Mouse (Mus musculus) lung, embryonic 16.5 days (tissue): ENCODE results near the gene Dhx58. TPM values are rescaled to one million over a fixed set of nuclear protein-coding genes. Genes with fewer than 3 reads are reported as not detected.

Source experiments
- ATAC-seq: fragments of 200-750 bp; cut with Nextera tagmentation; 2 replicates; pipeline ENCODE4 v1.8.0; 2017; ENCODE audit warnings: low read depth, mild to moderate bottlenecking, moderate library complexity
- H3K27ac ChIP-seq: fragments of 300-500 bp; sonication (generic); 2 replicates; pipeline ENCODE4 v1.5.1; 2014; ENCODE audit warnings: mild to moderate bottlenecking, control low read depth, low read length
- H3K27me3 ChIP-seq: fragments of 300-500 bp; sonication (generic); 2 replicates; pipeline ENCODE4 v1.6.1; 2014; ENCODE audit warnings: low read depth, low read length, mixed read lengths; ENCODE audit not compliant: control insufficient read depth, insufficient read depth
- H3K36me3 ChIP-seq: fragments of 300-500 bp; sonication (generic); 2 replicates; pipeline ENCODE4 v1.6.1; 2014; ENCODE audit warnings: low read length; ENCODE audit not compliant: control insufficient read depth, insufficient read depth
- H3K4me1 ChIP-seq: fragments of 300-500 bp; sonication (generic); replicated peaks from 2 replicates; pipeline ENCODE4 v1.6.1; 2014; ENCODE audit warnings: low read length, mixed read lengths; ENCODE audit not compliant: control insufficient read depth, insufficient read depth
- H3K4me2 ChIP-seq: fragments of 300-500 bp; sonication (generic); 2 replicates; pipeline ENCODE4 v1.6.1; 2014; ENCODE audit warnings: low read depth, low read length, control low read depth
- H3K4me3 ChIP-seq: fragments of 300-500 bp; sonication (generic); 2 replicates; pipeline ENCODE4 v1.5.1; 2014; ENCODE audit warnings: mild to moderate bottlenecking, low read length, control low read depth
- H3K9ac ChIP-seq: fragments of 300-500 bp; sonication (generic); 2 replicates; pipeline ENCODE4 v1.6.1; 2014; ENCODE audit warnings: low read length, control low read depth
- H3K9me3 ChIP-seq: fragments of 300-500 bp; sonication (generic); 2 replicates; pipeline ENCODE4 v1.6.1; 2016; ENCODE audit warnings: low read length; ENCODE audit not compliant: control insufficient read depth
- WGBS: fragments of 180-500 bp; shearing (Covaris S2); extraction: QIAGEN DNeasy Blood & Tissue Kit; methylation state at CpG from one replicate; pipeline ENCODE4 v1.1.7; 2014; 5-methylcytosine and 5-hydroxymethylcytosine counted together
- polyA plus RNA-seq: library from polyadenylated mRNA; unstranded; fragments of >200 nt; fragmentation: Nextera tagmentation; extraction: Ambion mirVana; gene quantifications from 2 replicates; pipeline ENCODE4 v1.2.1, GENCODE M21; 2015

Dhx58 gene
- polyA plus RNA-seq, 1 experiment from 2014 or later = 2.9 TPM

DNA sequence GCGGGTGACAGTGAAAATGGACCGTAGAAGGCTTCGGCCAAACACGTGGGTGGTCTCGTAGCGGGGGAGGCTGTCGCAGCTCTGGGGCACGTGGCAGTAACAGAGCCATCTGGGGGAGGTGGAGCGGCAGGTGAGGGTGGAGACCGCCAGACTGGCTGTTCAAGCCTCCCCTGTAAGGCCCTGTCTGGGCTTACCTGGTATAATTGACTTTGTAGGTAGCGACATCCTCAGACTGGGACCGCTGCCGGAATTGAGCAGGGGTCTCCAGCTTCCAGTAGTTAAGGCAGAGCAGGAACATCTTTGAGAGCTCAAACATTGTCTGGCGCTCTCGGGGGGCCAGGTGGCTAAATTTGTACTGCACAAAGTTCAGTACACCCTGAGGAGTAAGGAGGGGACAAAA is 6.5 kb upstream of the Dhx58 start:
- no peak overlapping the region for H3K4me3 ChIP-seq
- no peak overlapping the region for H3K27ac ChIP-seq
- peaks cover 26% of the 10 kb centered on the region for H3K4me1 ChIP-seq
- H3K9ac ChIP-seq = no peak overlapping the region
- 91% methylated on average over 15 of the region's 15 CpGs for WGBS
- H3K36me3 ChIP-seq = peaks cover 25% of the 10 kb centered on the region
- no peaks in the 10 kb centered on the region for H3K27me3 ChIP-seq
- H3K9me3 ChIP-seq = no peaks in the 10 kb centered on the region
- no peak for ATAC-seq
- no peak overlapping the region for H3K4me2 ChIP-seq

DNA sequence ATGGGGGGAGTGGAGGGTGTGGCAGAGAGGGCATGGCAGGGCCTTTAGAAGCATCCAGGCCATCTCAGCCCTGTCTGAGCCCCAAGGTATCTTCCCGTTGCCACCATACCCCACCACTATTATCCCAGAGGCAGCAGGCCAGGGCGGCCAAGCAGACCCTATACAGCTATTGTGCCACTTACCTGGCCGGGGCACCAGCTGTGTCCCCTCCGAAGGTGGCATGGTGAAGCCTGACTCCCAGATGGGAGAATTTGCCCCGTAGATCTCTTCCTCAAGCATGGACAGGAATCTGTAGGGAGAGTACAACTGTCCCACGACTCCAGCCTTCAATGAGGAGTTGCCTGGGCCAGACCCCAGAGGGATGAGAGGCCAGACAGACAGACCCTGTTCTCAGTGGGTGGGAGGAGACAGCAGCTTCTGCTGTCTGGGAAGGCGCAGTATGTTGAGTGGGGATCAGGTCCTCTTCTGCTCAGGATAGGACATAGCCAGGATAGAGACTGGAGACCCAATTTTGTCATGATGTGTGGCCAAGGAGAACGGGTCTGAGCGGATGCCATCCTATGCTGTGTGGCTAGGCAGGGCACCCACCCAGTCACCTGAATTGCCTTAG is 5.2 kb upstream of the Dhx58 start:
- WGBS = 94% methylated on average over 9 of the region's 9 CpGs

DNA sequence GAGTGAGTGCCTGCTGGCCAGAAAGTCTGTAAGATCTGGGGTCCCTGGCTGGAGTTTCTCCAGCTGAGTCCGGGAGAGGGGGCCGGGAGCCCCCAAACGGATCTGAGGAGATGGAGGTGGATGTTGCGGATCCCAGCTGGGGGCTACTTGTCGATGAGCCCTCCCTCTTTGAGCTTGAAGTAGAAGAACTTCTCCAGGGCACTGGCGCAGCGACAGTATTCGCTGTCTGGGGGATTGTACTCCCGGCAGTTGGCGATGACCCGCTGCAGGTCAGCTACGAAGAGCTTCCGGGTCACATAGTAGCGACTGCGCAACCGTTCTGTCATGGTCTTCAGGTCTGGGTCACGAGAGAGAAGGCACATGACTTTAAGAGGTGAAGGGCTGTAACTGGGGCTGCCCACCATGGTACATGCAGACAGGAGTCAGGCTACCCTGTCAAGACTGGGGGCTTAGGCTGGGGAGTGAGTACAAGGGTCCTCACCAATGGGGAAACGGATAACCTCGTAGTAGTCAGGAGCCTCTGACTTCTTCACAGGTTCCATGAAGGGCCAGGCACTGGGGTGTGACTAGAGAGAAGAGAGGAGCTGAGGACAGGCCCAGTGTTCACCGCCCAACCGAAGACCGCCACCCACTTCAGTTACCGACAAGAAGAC is 1.1 kb upstream of the Dhx58 start:
- no peak overlapping the region for H3K4me2 ChIP-seq
- H3K27me3 ChIP-seq = no peaks in the 10 kb centered on the region
- no peaks in the 10 kb centered on the region for H3K9me3 ChIP-seq
- H3K27ac ChIP-seq = no peak overlapping the region
- ATAC-seq = no peak
- H3K4me1 ChIP-seq = peaks cover 6% of the 10 kb centered on the region
- H3K36me3 ChIP-seq = peaks cover 23% of the 10 kb centered on the region
- no peak overlapping the region for H3K9ac ChIP-seq
- no peak overlapping the region for H3K4me3 ChIP-seq
- 89% methylated on average over 23 of the region's 23 CpGs for WGBS

More for the DNA sequence above, 5.2 kb upstream of the Dhx58 start:
- ATAC-seq = no peak
- no peak overlapping the region for H3K4me2 ChIP-seq
- no peaks in the 10 kb centered on the region for H3K9me3 ChIP-seq
- H3K27me3 ChIP-seq = no peaks in the 10 kb centered on the region
- H3K4me3 ChIP-seq = no peak overlapping the region
- peaks cover 23% of the 10 kb centered on the region for H3K36me3 ChIP-seq
- H3K4me1 ChIP-seq = peaks cover 26% of the 10 kb centered on the region
- H3K9ac ChIP-seq = no peak overlapping the region
- H3K27ac ChIP-seq = no peak overlapping the region

DNA sequence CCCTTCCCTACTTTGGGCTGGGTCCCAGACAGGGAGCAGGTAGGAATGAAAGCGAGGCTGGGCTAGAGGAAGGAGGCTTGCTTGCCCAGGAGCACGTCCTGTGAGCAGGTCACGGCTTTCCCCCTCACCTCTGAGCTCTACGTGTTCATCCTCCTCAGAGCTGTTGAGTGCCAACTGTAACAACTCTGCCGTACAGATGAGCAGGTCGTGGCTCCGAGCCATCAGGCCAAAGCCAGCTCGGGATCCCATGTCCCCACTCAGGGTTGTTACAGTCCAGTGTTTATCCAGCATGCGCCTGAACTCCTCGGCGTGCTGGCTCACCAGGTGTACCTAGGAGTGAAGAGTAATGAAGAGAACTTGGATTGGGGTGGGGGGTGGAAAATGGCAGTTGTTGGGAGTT is 705 bp downstream of the Dhx58 start:
- no peak for ATAC-seq

DNA sequence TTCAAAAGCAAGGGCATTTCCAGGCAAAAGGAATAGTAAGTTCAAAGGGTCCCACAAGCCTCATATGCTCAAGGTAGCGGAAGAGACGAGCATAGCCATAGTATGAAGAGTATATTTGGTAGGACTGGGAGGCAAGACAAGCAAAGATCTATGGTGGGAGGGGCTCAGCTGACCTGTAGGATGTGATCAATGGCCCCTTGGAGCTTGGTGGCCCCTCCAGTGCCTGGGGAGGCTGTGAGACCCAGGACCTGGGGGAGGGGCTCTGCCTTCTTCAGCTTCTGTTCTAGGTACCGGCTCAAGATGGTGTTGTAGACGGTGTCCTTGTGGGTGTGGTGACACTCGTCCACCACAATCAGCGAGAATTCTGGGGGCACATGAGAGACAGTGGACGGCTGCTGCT is 1.2 kb downstream of the Dhx58 start:
- H3K9me3 ChIP-seq = no peaks in the 10 kb centered on the region
- peak overlapping the region; percentile 31 for H3K4me3 ChIP-seq
- ATAC-seq = no peak
- 49% methylated on average over 7 of the region's 7 CpGs for whole genome bisulfite sequencing
- H3K4me2 ChIP-seq = peak overlapping the region; percentile 55
- H3K9ac ChIP-seq = no peak overlapping the region
- H3K27ac ChIP-seq = no peak overlapping the region
- H3K4me1 ChIP-seq = peaks cover 6% of the 10 kb centered on the region
- H3K36me3 ChIP-seq = peaks cover 14% of the 10 kb centered on the region
- no peaks in the 10 kb centered on the region for H3K27me3 ChIP-seq

More for the DNA sequence above, 705 bp downstream of the Dhx58 start:
- Histone ChIP-seq H3K4me2 (no peak overlapping the region), H3K9me3 (no peaks in the 10 kb centered on the region), H3K9ac (no peak overlapping the region), H3K27me3 (no peaks in the 10 kb centered on the region), H3K36me3 (peaks cover 17% of the 10 kb centered on the region), H3K4me3 (no peak overlapping the region), H3K27ac (no peak overlapping the region), H3K4me1 (peaks cover 6% of the 10 kb centered on the region)
- WGBS = 58% methylated on average over 11 of the region's 11 CpGs

DNA sequence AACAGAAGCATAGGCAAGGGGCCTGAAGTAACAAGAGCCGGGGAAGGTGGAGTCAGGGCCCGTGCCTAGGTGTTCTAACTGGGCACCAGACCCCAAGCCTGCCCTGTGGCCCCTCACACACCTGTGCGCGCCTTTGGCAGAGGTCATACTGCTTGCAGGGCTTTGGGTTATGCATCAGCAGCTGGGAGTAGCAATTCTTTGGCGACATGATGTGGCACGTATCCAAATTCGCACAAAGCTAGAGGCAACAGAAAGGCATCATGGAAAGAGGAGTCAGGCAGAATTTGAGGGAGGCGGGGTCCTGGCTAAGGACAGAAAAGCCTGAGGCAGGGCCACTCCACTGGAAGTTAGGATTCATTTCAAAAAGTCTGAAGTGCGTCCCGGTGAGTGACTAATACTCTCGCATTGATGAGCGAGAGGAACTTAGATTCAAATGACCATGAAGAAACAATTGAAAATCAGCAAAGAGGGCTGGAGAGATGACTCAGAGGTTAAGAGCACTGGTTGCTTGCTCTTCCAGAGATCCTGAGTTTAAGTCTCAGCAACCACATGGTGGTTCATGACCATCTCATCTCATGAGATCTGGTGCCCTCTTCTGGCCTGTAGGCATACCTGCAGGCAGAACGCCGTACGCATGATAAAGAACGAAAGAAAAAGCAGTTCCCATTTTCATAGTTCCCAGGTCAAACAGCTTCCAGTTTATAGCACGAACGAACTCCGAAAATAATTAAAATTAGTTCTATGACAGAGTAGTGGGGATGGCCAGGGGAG is 1.8 kb downstream of the Dhx58 start:
- no peaks in the 10 kb centered on the region for H3K27me3 ChIP-seq
- H3K4me3 ChIP-seq = peak overlapping the region; percentile 31
- no peaks in the 10 kb centered on the region for H3K9me3 ChIP-seq
- H3K4me2 ChIP-seq = peak overlapping the region; percentile 55
- H3K9ac ChIP-seq = no peak overlapping the region
- 37% methylated on average over 19 of the region's 19 CpGs for WGBS
- H3K27ac ChIP-seq = no peak overlapping the region
- H3K36me3 ChIP-seq = peaks cover 8% of the 10 kb centered on the region
- 0 out of 2 replicates have a peak, but pooled peaks have one; percentile 12 for ATAC-seq
- H3K4me1 ChIP-seq = peaks cover 6% of the 10 kb centered on the region

DNA sequence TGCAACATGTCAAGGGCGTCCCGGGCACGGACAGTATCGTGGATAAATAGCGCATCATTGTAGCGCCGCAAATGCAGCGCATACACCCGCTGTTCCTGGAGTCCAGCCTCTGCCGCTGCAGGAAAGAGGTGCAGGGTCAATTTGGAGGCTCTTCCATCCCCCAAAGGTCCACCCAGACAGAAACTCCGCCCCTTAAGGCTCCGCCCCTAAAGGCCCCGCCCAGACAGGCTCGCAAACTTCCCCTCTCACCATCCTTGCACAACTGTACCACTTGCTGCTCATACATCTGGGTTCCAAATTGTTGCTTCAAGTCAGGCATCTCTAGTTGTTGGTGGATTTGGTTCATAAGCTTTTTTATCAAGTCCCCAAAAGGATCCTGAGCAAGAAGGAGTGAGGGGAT is 2.8 kb downstream of the Dhx58 start:
- Histone ChIP-seq H3K36me3 (no peaks in the 10 kb centered on the region; the same call in 1 of the 2 replicates), H3K27ac (no peak overlapping the region), H3K4me2 (peak overlapping the region; percentile 32), H3K4me1 (peaks cover 6% of the 10 kb centered on the region), H3K27me3 (no peaks in the 10 kb centered on the region), H3K9ac (no peak overlapping the region), H3K9me3 (no peaks in the 10 kb centered on the region), H3K4me3 (peak overlapping the region; percentile 29)
- WGBS = 6% methylated on average over 14 of the region's 14 CpGs
- peak; percentile 56; the same call in 1 of the 2 replicates for ATAC-seq

DNA sequence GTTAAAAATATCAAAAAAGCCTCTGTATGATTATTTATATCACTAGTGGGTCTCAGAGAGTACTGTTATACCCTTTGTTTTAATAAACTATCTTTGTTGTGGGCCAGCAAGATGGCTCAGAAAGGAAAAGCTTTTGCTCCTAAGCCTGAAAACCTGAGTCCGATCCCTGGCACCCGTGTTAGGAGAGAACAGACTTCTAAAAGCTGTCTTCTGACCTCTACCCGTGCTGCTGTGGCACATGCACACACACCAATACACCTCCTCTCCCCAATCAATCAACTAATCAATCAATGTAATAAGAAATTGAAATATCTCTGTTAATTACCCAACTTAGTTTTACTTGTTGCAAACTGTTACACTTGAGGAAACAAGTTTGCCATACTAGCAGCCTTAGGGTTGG is 3.4 kb downstream of the Dhx58 start:
- Histone ChIP-seq H3K4me1 (peaks cover 6% of the 10 kb centered on the region), H3K36me3 (no peaks in the 10 kb centered on the region; the same call in 1 of the 2 replicates), H3K9ac (no peak overlapping the region), H3K27ac (no peak overlapping the region), H3K9me3 (no peaks in the 10 kb centered on the region), H3K27me3 (no peaks in the 10 kb centered on the region), H3K4me2 (peak overlapping the region; percentile 32), H3K4me3 (no peak overlapping the region)
- WGBS = 75% methylated on average over 3 of the region's 3 CpGs
- ATAC-seq = no peak

DNA sequence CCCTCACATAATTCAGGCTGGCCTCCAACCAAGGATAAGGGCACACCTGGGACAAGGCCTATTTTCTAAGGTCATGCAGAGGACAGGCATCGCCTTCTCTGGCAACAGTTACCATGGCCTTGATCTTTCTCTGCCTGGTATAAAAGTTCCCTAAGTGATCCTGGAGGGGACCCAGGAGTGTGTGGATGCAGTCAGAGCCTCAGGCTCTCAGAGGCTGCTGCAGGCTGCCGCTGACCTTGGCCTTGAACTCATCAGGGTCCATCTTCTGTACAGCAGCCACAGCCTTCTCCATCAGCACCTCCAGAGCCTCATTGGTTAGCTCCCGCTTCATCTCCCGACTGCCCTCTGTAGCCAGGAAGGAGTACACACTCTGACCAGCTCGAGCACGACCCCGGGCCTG is 6.2 kb downstream of the Dhx58 start:
- 72% methylated on average over 7 of the region's 7 CpGs for WGBS

More for the DNA sequence above, 6.2 kb downstream of the Dhx58 start:
- Histone ChIP-seq H3K27ac (no peak overlapping the region), H3K4me1 (peaks cover 4% of the 10 kb centered on the region), H3K36me3 (no peaks in the 10 kb centered on the region), H3K9ac (no peak overlapping the region), H3K4me3 (no peak overlapping the region), H3K27me3 (no peaks in the 10 kb centered on the region), H3K4me2 (no peak overlapping the region), H3K9me3 (no peaks in the 10 kb centered on the region)
- ATAC-seq = no peak
